Mouse (Mus musculus): ENCODE results near the gene Tgm2. TPM values are rescaled to one million over a fixed set of nuclear protein-coding genes. Genes with fewer than 3 reads are reported as not detected.

Tgm2 gene
- polyA plus RNA-seq, 1 experiment from 2014 or later, result 10.1 TPM

DNA sequence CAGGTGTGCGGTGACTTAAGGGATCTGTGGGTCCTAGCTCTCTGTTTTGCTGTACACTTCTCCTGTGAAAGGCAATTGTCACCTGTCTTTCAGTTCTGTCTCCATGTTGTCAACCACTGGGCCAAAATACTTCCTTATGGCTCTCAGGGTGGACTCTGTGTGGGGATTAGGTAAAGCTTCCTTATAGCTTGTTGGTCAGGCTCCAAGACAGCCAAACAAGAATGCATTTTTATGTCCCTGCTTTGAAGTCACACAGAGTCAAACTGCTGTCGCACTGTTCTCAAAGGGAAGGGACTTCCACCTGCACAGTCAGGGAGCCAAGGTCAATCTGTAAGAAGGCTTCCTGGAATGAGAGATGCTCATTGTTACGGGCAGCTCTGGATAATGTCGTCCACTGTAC lies 31.9 kb upstream of the Tgm2 start:
- no peaks in the 10 kb centered on the region for H3K9me3 ChIP-seq
- no peak for ATAC-seq (replicated peaks)
- no peaks in the 10 kb centered on the region for H3K36me3 ChIP-seq (replicated peaks)
- H3K4me3 ChIP-seq, result no peak overlapping the region
- H3K4me2 ChIP-seq, result no peak overlapping the region
- no peaks in the 10 kb centered on the region for H3K27me3 ChIP-seq (replicated peaks)
- WGBS, result 74% methylated on average over 4 of the region's 4 CpGs
- H3K9ac ChIP-seq, result no peak overlapping the region
- peak overlapping the region; percentile 26; the same call in 1 of the 2 replicates for H3K27ac ChIP-seq
- peaks cover 27% of the 10 kb centered on the region for H3K4me1 ChIP-seq

DNA sequence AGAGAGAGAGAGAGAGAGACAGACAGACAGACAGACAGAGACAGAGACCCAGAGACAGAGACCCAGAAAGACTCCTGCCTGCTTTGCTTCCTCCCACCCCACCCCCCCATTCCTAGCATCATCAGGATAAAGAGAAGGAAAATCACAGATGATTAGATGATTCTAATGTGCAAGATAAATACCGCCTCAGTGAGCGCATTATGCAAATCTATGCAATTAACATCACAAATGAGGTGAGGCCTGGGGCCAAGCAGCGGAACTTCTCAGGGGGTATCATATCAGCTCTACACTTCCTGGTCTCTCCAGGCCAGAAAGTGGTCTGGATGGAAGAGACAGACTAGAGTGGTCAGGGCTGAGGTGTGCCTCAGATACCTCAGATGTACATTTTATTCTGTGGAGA lies 31.3 kb upstream of the Tgm2 start:
- H3K27ac ChIP-seq, result 0 out of 2 replicates have a peak overlapping the region, but pooled peaks have one; percentile 26
- 21% methylated on average over 3 of the region's 3 CpGs for WGBS
- H3K27me3 ChIP-seq (replicated peaks), result no peaks in the 10 kb centered on the region
- no peak overlapping the region for H3K4me3 ChIP-seq
- no peak overlapping the region for H3K9ac ChIP-seq
- ATAC-seq (replicated peaks), result no peak
- peaks cover 27% of the 10 kb centered on the region for H3K4me1 ChIP-seq
- no peaks in the 10 kb centered on the region for H3K9me3 ChIP-seq
- no peaks in the 10 kb centered on the region for H3K36me3 ChIP-seq (replicated peaks)
- H3K4me2 ChIP-seq, result no peak overlapping the region

DNA sequence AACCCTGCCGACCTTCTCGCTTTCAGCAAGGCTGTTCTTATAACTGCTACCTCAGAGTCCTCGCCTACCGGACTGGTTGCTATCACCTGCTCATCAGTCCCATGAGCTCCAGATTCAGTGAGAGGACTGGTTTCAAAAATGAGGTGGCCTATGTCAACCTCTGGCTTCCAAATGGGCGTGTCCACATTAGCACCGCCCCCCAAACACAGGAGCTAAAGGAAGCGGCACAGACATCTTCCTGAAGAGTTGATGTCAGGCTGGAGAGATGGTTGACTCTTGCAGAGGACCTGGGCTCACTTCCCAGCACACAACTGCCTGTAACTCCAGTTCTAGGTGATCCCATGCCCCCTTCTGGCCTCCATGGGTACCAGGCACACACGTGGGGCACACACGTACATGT lies 30.5 kb upstream of the Tgm2 start:
- peaks cover 22% of the 10 kb centered on the region for H3K4me1 ChIP-seq
- H3K27ac ChIP-seq, result no peak overlapping the region
- no peaks in the 10 kb centered on the region for H3K36me3 ChIP-seq (replicated peaks)
- H3K9ac ChIP-seq, result no peak overlapping the region
- no peak overlapping the region for H3K4me3 ChIP-seq
- WGBS, result 89% methylated on average over 9 of the region's 9 CpGs
- no peak overlapping the region for H3K4me2 ChIP-seq
- no peaks in the 10 kb centered on the region for H3K9me3 ChIP-seq
- H3K27me3 ChIP-seq (replicated peaks), result no peaks in the 10 kb centered on the region
- ATAC-seq (replicated peaks), result no peak

DNA sequence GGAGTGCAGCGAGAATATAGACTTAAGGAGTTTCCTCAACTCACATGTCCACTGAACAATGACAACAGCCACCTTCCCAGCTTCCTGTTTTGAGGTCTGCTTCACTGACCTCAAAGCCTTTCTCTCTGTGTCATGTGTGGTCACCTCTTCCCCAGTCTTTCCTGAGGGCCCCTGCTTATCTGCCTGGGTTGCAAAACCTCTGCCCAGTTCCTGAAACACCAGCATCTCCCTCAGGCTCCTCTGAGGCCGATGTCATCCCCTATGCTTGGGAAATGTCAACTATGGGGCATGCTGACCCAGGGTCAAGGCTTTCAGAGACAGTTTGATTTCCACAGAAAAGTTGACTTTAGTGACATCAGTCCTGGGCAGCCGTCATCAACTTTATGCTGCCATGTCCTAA lies 29.2 kb upstream of the Tgm2 start:
- 89% methylated on average over 3 of the region's 3 CpGs for WGBS

DNA sequence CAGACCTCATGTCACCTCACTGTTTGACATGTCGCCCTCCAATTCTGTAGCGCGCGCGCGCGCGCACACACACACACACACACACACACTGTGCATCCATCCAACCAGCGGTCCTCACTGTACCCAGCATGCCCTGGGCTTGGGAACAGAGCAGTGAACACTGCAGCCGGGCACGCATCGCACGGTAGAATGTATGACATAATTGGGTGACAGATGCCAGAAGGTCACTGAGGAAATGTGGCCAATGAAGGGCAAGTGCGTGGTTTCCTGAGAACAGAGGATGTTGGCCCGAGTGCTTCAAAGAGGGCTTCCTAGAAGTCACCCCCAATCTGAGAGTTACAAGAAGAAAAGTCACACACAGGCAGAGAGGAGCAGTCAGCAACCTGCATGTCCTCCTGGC lies 28.7 kb upstream of the Tgm2 start:
- 86% methylated on average over 15 of the region's 15 CpGs for WGBS
- ATAC-seq (replicated peaks), result no peak

More for the DNA sequence above, 29.2 kb upstream of the Tgm2 start:
- Histone ChIP-seq H3K4me2 (no peak overlapping the region), H3K4me3 (no peak overlapping the region), H3K9me3 (no peaks in the 10 kb centered on the region), H3K9ac (no peak overlapping the region), H3K4me1 (peaks cover 19% of the 10 kb centered on the region), H3K27ac (no peak overlapping the region), H3K27me3 (replicated peaks) (no peaks in the 10 kb centered on the region), H3K36me3 (replicated peaks) (no peaks in the 10 kb centered on the region)
- ATAC-seq (replicated peaks), result no peak

GRCm38 (mm10) chr2:158174438-158174837 lies 28.2 kb upstream of the Tgm2 start:
- Histone ChIP-seq H3K27me3 (replicated peaks) (no peaks in the 10 kb centered on the region), H3K4me3 (no peak overlapping the region), H3K4me1 (peaks cover 14% of the 10 kb centered on the region), H3K27ac (no peak overlapping the region), H3K9ac (no peak overlapping the region), H3K9me3 (no peaks in the 10 kb centered on the region), H3K4me2 (no peak overlapping the region), H3K36me3 (replicated peaks) (no peaks in the 10 kb centered on the region)
- ATAC-seq (replicated peaks), result no peak
- 84% methylated on average over 5 of the region's 5 CpGs for WGBS

More for the DNA sequence above, 28.7 kb upstream of the Tgm2 start:
- no peaks in the 10 kb centered on the region for H3K9me3 ChIP-seq
- no peak overlapping the region for H3K4me2 ChIP-seq
- H3K9ac ChIP-seq, result no peak overlapping the region
- H3K36me3 ChIP-seq (replicated peaks), result no peaks in the 10 kb centered on the region
- no peak overlapping the region for H3K27ac ChIP-seq
- no peaks in the 10 kb centered on the region for H3K27me3 ChIP-seq (replicated peaks)
- no peak overlapping the region for H3K4me3 ChIP-seq
- peaks cover 19% of the 10 kb centered on the region for H3K4me1 ChIP-seq

DNA sequence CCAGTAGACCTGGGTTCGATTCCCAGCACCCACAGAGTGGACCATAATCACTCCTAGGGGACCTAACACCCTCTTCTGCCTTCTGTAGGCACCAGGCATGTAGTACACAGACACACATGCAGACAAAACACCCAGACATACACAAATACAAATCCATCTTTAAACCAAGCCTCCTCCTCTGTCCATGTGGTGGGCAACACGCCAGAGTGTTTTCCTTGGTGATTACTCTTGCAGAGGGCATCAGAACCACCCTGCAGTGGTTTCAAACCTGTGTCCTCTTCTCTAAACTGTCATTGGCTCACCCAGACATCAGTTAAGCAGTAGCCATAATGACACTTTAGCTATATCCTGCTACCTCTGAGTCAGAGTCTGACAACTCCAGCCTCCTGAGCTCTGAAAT lies 24.2 kb upstream of the Tgm2 start:
- Histone ChIP-seq H3K4me1 (no peaks in the 10 kb centered on the region), H3K9ac (no peak overlapping the region), H3K36me3 (replicated peaks) (no peaks in the 10 kb centered on the region), H3K4me3 (no peak overlapping the region), H3K4me2 (no peak overlapping the region), H3K27ac (no peak overlapping the region), H3K27me3 (replicated peaks) (no peaks in the 10 kb centered on the region), H3K9me3 (no peaks in the 10 kb centered on the region)
- 80% methylated on average over 2 of the region's 2 CpGs for WGBS
- no peak for ATAC-seq (replicated peaks)

- WGBS, result 91% methylated on average over 7 of the region's 7 CpGs
- no peak for ATAC-seq (replicated peaks)
- no peaks in the 10 kb centered on the region for H3K27me3 ChIP-seq (replicated peaks)
- H3K9me3 ChIP-seq, result no peaks in the 10 kb centered on the region
- no peak overlapping the region for H3K27ac ChIP-seq
- H3K4me3 ChIP-seq, result no peak overlapping the region
- H3K9ac ChIP-seq, result no peak overlapping the region
- H3K36me3 ChIP-seq (replicated peaks), result no peaks in the 10 kb centered on the region
- no peak overlapping the region for H3K4me2 ChIP-seq
- no peaks in the 10 kb centered on the region for H3K4me1 ChIP-seq
Measured at GRCm38 (mm10) chr2:158169771-158170170, 23.5 kb upstream of the Tgm2 start.

DNA sequence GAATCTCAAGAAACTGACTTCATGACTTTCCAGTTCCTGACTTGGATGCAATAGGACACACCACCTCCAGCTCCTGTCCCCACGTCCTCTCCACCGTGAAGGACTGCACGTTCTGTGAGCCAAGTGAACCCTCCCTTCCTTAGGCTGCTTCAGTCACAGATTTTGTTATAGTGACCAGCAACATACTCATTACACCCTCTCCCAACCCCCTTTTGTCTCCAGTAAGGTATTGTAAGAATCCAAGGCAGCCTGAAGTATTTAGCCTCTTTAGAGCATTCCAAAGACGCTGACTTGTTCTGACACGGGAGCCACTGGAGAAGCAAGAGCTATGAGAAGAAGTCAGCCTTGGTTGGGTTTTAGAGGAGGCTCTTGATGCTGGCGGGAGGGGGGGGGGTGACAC lies 23.1 kb upstream of the Tgm2 start:
- H3K4me1 ChIP-seq, result no peaks in the 10 kb centered on the region
- ATAC-seq (replicated peaks), result no peak
- no peaks in the 10 kb centered on the region for H3K9me3 ChIP-seq
- no peak overlapping the region for H3K27ac ChIP-seq
- H3K4me2 ChIP-seq, result no peak overlapping the region
- no peak overlapping the region for H3K4me3 ChIP-seq
- H3K27me3 ChIP-seq (replicated peaks), result no peaks in the 10 kb centered on the region
- H3K36me3 ChIP-seq (replicated peaks), result no peaks in the 10 kb centered on the region
- WGBS, result 82% methylated on average over 6 of the region's 6 CpGs
- H3K9ac ChIP-seq, result no peak overlapping the region

- no peak overlapping the region for H3K4me3 ChIP-seq
- no peaks in the 10 kb centered on the region for H3K4me1 ChIP-seq
- no peaks in the 10 kb centered on the region for H3K36me3 ChIP-seq (replicated peaks)
- H3K9ac ChIP-seq, result no peak overlapping the region
- ATAC-seq (replicated peaks), result no peak
- no peak overlapping the region for H3K4me2 ChIP-seq
- no peaks in the 10 kb centered on the region for H3K27me3 ChIP-seq (replicated peaks)
- no peaks in the 10 kb centered on the region for H3K9me3 ChIP-seq
- H3K27ac ChIP-seq, result no peak overlapping the region
- WGBS, result 79% methylated on average over 8 of the region's 8 CpGs
Measured at GRCm38 (mm10) chr2:158168741-158169211, 22.5 kb upstream of the Tgm2 start.

DNA sequence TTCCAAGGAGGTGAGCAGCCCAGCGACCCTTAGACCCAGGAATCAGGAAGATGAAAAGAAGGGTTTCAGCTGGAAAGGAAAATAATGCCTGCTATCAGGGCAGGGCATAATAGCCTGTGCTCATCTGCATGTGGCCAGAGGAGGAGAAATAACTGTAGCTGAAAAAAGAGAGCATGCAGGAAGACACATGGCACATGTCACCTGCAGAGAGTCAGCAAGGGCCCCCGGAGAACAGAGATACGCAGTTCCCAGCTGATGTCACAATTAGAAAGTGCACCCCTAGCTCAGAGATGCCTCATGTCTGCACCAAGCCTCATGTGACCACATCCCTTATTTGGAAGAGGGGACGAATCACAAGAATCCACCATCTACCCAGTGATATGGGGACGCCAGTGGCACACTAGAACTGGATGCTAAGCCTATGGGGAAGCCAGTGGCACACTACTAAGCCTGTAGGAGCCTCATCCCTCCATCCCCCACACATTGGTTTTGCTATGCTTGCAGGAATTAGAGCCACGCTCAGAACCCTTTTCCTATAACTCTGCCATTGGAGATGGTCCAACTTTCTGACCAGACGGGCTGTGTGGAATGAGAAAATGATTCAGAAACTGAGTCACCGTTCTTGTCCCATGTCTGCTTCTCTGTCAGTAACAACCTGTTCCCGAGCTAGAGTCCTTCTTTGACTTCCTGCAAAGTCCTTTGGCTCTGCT lies 21.4 kb upstream of the Tgm2 start:
- Histone ChIP-seq H3K9me3 (no peaks in the 10 kb centered on the region), H3K27ac (no peak overlapping the region), H3K9ac (no peak overlapping the region), H3K4me3 (no peak overlapping the region), H3K27me3 (replicated peaks) (no peaks in the 10 kb centered on the region), H3K4me1 (no peaks in the 10 kb centered on the region), H3K4me2 (no peak overlapping the region), H3K36me3 (replicated peaks) (no peaks in the 10 kb centered on the region)
- no peak for ATAC-seq (replicated peaks)
- WGBS, result 72% methylated on average over 9 of the region's 9 CpGs

DNA sequence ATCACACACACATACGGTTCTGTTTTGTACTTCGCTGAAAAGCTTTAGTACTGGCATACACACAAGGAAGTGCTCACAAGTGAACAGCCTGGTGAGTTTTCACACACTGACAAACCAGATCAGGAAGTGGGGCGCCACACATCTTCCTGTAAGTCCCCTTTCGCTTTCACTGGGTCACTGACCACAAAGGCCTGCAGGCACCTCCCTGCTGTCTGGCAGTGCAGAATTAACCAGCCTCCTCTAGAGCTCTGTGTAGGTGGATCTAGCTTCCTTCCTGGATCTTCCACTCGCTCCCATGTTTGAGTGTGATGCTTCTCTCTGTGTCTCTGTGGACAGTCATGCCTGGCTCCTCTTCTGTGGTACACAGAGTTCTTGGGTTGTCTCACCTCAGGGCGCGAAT lies 20.4 kb upstream of the Tgm2 start:
- H3K27ac ChIP-seq, result no peak overlapping the region
- H3K4me2 ChIP-seq, result no peak overlapping the region
- H3K9me3 ChIP-seq, result no peaks in the 10 kb centered on the region
- no peaks in the 10 kb centered on the region for H3K27me3 ChIP-seq (replicated peaks)
- no peaks in the 10 kb centered on the region for H3K4me1 ChIP-seq
- H3K36me3 ChIP-seq (replicated peaks), result no peaks in the 10 kb centered on the region
- H3K4me3 ChIP-seq, result no peak overlapping the region
- no peak overlapping the region for H3K9ac ChIP-seq
- 84% methylated on average over 7 of the region's 7 CpGs for WGBS
- no peak for ATAC-seq (replicated peaks)

DNA sequence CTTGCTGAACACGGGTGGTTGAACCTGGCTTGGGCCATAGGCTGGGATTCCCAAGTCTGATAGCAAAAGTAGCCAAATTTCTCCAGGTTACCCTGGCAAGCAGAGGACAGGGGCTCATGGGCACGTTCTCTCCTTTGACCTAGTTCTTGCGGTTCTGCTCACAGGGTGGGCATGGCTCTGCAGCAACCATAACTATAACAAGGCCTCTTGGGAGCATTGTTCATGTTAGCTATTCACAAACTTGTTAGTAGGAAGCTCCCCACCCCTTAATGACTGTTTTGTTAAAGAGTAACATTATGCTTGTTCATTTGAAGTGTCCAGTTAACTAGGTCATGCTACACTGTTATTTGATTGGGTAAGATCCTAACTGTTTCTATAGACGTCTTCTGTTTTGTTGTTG lies 19.5 kb upstream of the Tgm2 start:
- ATAC-seq (replicated peaks), result no peak
- 85% methylated on average over 4 of the region's 4 CpGs for WGBS
- Histone ChIP-seq H3K36me3 (replicated peaks) (no peaks in the 10 kb centered on the region), H3K4me3 (no peak overlapping the region), H3K4me2 (no peak overlapping the region), H3K9ac (no peak overlapping the region), H3K27ac (no peak overlapping the region), H3K4me1 (no peaks in the 10 kb centered on the region), H3K9me3 (no peaks in the 10 kb centered on the region), H3K27me3 (replicated peaks) (no peaks in the 10 kb centered on the region)

All from midbrain, embryonic 15.5 days (tissue).